Mouse (Mus musculus) mature B cell (primary cell): Measurements from ENCODE around the gene Tubb4b.
"Not testable (repeated sequence)": the region's sequence is repeated elsewhere in the genome, so short reads cannot be mapped to it uniquely, and the experiment has no call there.

Experiments used
- in situ Hi-C: fragments of 300-500 bp; cut with MboI; formaldehyde crosslinking; loops from 2 replicates; pipeline ENCODE4 v1.14.3; 2019

Tubb4b gene

DNA sequence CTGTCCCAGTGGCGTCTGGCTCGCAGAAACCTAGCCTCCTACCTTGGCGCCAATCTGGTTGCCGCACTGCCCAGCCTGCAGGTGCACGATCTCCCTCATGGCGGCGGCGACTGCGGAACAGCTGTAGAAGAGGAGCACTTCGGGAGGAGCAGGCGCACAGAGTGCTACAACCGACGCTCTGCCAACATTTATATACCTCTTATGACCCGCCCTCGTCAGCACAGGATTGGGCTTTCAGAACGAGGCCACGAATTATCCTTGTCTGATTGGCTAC is at the start of gene Tubb4b:
Tubb4b (minus strand) TSS at position 211 of the 274 bp plus-strand sequence.
- in situ Hi-C loops, result no loop called here

DNA sequence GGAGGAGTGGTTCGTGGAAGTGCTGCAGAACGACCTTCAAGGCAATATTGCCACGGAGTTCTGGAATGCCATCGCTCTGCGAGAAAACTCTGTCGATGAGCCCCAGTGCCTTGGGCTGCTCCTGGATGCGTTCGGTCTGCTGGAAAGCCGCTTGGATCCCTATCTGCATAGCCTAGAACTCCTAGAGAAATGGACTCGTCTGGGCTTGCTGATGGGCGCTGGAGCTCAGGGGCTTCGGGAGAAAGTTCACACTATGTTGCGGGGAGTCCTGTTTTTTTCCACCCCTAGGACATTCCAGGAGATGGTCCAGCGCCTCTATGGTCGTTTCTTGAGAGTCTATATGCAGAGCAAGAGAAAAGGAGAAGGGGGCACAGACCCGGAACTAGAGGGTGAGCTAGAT is 48.5 kb upstream of the Tubb4b start:
- in situ Hi-C loops, result no loop called here

DNA sequence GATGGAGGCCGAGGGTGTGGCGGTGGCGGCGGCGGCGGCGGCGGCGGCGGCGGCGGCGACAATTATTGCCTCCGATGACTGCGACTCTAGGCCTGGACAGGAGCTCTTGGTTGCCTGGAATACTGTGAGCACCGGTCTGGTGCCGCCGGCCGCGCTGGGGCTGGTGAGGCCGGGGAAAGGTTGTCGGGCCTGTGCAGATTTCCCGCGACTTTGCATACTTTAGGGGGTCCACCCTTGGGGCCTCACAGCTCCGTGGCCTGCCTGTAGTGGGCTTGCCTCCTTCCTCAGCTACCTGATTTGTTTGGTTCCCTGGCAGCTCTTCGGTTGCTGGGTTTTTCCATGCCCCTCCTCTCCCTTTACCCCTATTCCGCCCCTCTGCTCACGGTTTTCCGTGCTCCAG is 48.0 kb upstream of the Tubb4b start:
- in situ Hi-C loops, result no loop called here

DNA sequence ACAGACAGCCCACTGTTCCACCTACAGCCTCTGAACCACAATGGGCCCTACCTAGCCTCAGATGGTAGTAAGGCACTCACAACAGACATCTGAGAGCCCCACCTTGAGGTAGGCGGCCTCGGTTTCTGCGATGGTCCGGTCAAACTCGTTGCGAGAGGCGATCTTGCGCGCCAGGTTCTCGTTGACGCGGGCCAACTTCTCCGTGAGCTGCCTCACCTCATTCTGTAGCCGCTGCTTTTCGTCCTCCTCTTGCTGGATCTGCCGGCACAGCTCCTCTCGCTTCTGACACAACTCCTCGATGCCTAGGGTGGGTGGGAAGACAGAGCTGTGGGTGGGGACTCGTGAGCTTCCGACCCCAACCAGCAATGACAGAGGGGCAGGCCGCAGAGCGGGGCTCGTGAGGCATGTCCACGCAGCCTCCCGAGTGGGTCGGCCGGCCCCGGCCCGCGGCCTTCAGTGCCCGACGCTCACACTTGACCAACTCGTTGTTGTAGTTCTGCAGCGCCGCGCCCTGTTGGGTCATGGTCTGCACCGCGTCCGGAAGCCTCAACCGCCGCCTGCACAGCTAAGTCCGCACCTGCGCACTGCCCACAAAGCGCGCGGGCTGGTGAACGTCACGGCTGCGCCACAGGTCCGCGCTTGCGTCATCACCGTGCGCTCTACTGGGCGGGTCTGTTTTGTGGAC is 47.5 kb upstream of the Tubb4b start, which contains the start of the genes Ssna1 and Anapc2:
Ssna1 (minus strand) TSS at position 612 of the 685 bp plus-strand sequence.
Anapc2 (plus strand) TSS at position 652 of the 685 bp plus-strand sequence.
- in situ Hi-C loops, result no loop called here

GRCm38 (mm10) chr2:25267746-25268309 is 43.3 kb upstream of the Tubb4b start:
- in situ Hi-C loops, result no loop called here

GRCm38 (mm10) chr2:25267241-25267640 is 42.7 kb upstream of the Tubb4b start:
- in situ Hi-C loops, result no loop called here

- in situ Hi-C loops, result no loop called here
These were observed 42.2 kb upstream of the Tubb4b start for GRCm38 (mm10) chr2:25266720-25267119.

DNA sequence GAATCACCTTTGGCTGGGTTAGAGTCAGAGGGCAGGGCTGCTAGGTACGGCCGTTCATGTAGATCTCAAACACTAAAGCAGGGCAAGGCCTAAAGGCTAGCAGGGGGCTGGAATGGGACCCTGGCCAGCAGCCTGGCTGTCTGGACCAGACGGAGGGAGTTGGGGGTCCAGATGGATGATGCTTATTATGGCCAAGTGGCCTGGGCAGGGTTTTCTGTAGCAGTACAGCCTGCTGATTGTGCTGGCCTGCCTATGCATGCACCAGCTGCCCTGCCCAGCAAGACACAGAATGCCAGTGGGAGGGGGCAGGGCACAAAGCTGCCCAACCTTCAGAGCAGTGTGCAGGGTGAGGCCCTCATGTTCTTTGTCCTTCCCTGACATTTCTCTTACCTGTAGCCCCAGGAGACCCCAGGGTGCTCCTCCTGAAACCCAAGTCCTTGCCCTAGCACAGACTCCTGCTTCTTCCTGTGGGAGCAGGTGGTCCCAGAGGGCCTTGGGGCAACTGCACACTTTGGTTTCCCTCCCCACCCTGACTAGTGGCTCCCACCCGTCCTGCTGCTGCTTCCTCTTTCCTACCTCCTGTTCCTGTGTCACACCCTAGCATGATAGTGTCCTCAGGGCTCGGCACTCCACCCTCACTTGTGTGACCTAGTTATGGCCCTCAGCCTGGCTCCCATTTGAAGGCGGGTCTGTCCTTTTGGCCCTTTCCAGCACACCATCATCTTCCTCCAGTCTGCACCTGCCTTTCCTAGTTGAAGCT is 41.6 kb upstream of the Tubb4b start:
- in situ Hi-C loops, result no loop called here

GRCm38 (mm10) chr2:25264851-25265250 is 40.3 kb upstream of the Tubb4b start:
- in situ Hi-C loops, result no loop called here

DNA sequence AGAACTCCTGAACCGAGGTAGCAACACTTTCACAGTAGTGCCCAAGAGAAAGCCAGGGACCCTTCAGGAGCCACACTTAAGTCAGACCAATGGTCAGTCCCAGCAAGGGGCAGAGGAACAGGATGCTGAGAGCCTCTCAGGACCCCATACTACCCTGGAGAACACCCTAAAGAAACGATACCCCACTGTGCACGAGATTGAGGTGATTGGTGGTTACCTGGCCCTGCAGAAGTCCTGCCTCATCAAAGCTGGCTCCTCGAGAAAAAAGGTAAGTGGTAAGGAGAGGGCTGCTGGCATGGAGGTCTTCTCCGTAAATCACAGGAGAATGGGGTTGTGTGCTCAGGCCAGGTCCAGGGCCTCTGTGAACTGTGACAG is 39.8 kb upstream of the Tubb4b start:
- in situ Hi-C loops, result no loop called here

DNA sequence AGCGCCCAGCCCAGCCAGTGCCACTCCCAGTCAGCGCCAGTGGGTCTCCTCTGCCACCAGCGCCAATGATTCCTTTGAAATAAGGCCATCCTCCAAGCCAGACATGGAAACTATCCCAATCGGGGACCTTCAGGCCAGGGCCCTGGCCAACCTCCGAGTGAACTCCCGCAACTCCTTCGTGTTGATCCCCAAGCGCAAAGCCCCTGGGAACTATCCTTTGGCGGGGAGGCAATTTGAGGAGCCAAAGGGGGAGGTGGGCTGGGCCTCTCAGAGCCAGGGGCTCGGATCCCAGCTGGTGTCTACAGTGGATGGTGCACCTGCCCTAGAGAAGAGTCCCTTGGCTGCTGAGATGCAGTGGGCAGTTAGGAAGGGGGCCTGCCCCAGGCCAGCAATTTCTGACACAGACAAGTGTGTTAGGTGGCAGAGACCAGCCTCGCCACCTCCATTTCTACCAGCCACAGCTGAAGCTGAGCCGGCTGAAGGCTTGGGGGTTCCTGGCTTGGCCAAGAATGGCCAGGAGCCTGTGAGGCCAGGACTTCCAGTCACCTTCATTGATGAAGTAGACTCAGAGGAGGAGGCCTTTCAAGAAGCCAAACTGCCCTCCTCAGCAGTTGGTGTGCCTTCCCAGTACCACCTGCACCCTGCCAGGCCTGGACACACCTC is 39.3 kb upstream of the Tubb4b start:
- in situ Hi-C loops, result no loop called here

DNA sequence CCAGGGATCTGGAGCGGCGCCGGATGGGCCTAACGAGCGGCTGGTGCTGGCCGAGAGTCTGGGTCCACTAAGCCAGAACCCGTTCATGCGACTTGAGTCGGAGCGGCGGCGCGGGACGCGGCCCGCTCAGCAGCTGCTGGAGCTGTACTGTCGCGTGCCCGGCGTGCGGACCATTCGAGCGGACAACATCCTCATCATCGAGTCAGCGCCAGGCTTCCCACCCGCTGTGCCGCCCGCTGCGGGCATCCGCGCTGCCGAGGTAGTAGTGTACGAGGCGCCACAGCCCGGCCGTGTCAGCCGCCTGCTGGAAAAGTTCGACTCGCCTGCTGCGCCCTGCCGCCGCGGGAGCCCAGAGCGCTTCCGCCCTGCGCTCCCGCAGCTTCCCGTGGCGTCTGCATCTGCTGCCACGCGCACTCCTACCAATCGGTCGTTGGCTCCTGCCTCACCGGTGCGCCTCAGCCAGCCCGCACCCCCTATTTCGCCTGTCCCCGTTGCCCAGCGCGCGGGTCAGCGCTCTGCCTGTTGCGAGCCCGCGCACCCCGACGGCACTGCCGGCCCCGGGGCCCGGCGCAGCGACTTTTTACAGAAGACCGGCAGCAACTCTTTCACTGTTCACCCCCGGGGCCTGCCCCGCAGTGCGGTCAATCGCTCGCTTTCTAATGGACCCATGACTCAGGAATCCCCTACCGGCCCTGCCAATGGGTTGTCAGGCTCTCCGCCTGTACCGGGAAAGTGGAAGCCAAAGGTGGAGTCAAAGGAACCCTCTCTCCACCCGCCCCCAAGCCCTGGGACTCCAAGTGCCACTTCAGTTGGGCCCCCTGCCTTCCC is 38.5 kb upstream of the Tubb4b start:
- in situ Hi-C loops, result no loop called here

DNA sequence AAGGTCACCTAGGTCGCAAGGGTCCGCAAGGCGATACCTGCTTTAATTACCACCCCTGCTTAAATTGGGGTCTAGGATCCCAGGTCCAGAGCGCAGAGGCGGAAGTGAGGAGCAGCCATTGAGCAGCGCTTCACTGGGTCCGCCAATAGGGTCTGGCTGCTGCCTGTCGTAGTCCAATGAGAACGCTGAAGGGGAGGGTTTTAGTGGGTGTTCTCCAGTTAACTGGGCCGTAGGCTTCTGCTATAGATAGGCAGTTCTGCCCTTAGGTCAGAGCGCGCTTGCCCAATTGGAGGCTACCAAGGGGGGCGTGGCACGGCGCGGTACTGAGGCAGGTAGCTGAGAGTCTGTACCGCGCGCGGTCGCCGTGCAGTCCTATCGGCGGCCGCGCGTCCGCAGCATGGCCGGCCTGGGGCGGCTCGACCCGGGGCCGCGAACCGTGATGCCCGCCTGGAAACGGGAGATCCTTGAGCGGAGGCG is 37.8 kb upstream of the Tubb4b start, which contains the start of gene Tprn:
Tprn (plus strand) TSS at position 328 of the 477 bp plus-strand sequence.
- in situ Hi-C loops, result no loop called here

- in situ Hi-C loops, result no loop called here
These were observed 37.4 kb upstream of the Tubb4b start for GRCm38 (mm10) chr2:25261870-25262269.

GRCm38 (mm10) chr2:25258887-25259286 is 34.4 kb upstream of the Tubb4b start:
- in situ Hi-C loops, result no loop called here

- in situ Hi-C loops, result not testable (repeated sequence)
These were observed 32.7 kb upstream of the Tubb4b start for GRCm38 (mm10) chr2:25257250-25257649.

- in situ Hi-C loops, result not testable (repeated sequence)
These were observed 32.1 kb upstream of the Tubb4b start for GRCm38 (mm10) chr2:25256443-25257109.

- in situ Hi-C loops, result no loop called here
These were observed 30.8 kb upstream of the Tubb4b start, which contains the start of gene Tmem203 for GRCm38 (mm10) chr2:25255284-25255779. TSS of gene Tmem203 (plus strand) at chr2:25255439.

- in situ Hi-C loops, result no loop called here
These were observed 27.8 kb upstream of the Tubb4b start for GRCm38 (mm10) chr2:25252331-25252730.

DNA sequence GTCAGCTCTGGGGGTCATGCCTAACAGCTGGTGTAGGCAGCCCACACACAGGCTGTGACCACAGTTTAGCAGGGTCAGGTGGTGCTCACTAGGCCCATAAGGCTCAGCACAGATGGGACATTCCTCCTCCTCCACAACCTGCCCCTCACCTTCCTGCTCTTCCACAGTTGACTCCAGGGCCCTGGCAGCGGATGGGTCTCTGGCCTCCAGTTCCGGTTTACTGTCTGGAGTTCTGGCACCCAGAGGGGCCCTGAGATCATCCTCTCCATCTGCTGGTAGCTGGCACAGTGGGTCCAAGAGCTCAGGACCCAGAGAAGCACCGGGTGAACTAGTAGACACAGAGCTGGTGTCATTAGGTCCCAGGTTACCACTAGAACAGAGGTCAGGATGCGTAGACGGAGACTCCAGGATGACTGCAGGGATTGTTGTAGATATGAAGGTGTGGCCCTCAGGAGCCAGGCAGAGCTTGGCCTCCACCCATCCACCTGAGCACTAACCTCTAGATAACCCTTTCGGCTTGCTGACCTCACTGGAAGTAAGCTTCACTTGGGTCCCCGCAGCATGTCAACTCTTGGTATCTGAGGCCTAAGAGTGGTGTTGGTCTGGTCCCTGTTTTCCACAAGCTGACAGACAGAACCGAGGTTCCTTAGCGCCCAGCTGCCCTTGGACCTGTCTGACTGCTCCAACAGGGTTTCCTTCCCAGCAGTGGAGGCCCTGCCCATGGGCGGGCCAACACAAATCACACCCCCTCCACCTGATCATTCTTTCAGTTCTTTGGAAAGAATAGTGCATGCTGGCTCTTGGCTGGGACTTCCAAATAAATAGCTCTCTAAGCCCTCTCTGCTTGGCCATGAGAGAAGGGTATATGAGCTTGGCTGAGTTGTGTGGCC is 21.9 kb upstream of the Tubb4b start, which contains the start of gene AL732309.1:
AL732309.1 (minus strand) TSS at position 681 of the 890 bp plus-strand sequence.
- in situ Hi-C loops, result no loop called here
